Mouse (Mus musculus): ENCODE measurements around the gene Sp6.
A peak's percentile ranks its signal among the peaks of the same experiment; 100 is the strongest.

The Sp6 gene

GRCm38 (mm10) chr11:97025721-97026344 is 12.6 kb downstream of the Sp6 start:
- peak; percentile 88 to 89 for DNase-seq

- peak; percentile 83 to 91 for DNase-seq
These were observed 16.7 kb downstream of the Sp6 start, which contains the start of gene Scrn2 for GRCm38 (mm10) chr11:97029686-97030417. TSS of gene Scrn2 (plus strand) at chr11:97029938.

GRCm38 (mm10) chr11:97030426-97030825 is 17.2 kb downstream of the Sp6 start:
- no peak for DNase-seq

- no peak for DNase-seq
These were observed 18.8 kb downstream of the Sp6 start for GRCm38 (mm10) chr11:97031977-97032376.

- no peak for DNase-seq
These were observed 19.3 kb downstream of the Sp6 start for GRCm38 (mm10) chr11:97032499-97032898.

- DNase-seq: no peak
These were observed 20.6 kb downstream of the Sp6 start for GRCm38 (mm10) chr11:97033781-97034180.

GRCm38 (mm10) chr11:97036141-97036540 is 22.9 kb downstream of the Sp6 start:
- peak; percentile 32 to 46 for DNase-seq

GRCm38 (mm10) chr11:97038881-97039280 is 25.7 kb downstream of the Sp6 start:
- no peak for DNase-seq

GRCm38 (mm10) chr11:97040301-97041021 is 27.3 kb downstream of the Sp6 start:
- DNase-seq: no peak

- DNase-seq: peak; percentile 87 to 91
These were observed 28.1 kb downstream of the Sp6 start, which contains the start of the genes Lrrc46 and Mrpl10 for GRCm38 (mm10) chr11:97041022-97041899. TSS of gene Lrrc46 (minus strand) at chr11:97041407. TSS of gene Mrpl10 (plus strand) at chr11:97041560.

- no peak for DNase-seq
These were observed 31.7 kb downstream of the Sp6 start for GRCm38 (mm10) chr11:97044902-97045301.

- no peak for DNase-seq
These were observed 32.7 kb downstream of the Sp6 start for GRCm38 (mm10) chr11:97045861-97046260.

GRCm38 (mm10) chr11:97048090-97048650 is 35.0 kb downstream of the Sp6 start:
- DNase-seq: no peak

- no peak for DNase-seq
These were observed 36.4 kb downstream of the Sp6 start for GRCm38 (mm10) chr11:97049492-97050085.

GRCm38 (mm10) chr11:97050216-97050943 is 37.2 kb downstream of the Sp6 start, which contains the start of gene Osbpl7:
TSS of gene Osbpl7 (plus strand) at chr11:97050628.
- peak; percentile 75 to 87 for DNase-seq

- DNase-seq: peak; percentile 27 to 28
These were observed 37.9 kb downstream of the Sp6 start for GRCm38 (mm10) chr11:97050944-97051586.

- DNase-seq: peak in 1 of 2 experiments; percentile 27
These were observed 39.0 kb downstream of the Sp6 start for GRCm38 (mm10) chr11:97052219-97052646.

- DNase-seq: no peak
These were observed 50.2 kb downstream of the Sp6 start for GRCm38 (mm10) chr11:97063274-97063920.

- no peak for DNase-seq
These were observed 50.7 kb downstream of the Sp6 start for GRCm38 (mm10) chr11:97063921-97064295.

All from cerebellum, adult 18-20 months (tissue).